Comparison of ENCODE assay signal across 8 mouse cellular contexts in genomic region chr4:117181863-117182758, GRCm38 (mm10). TPM values are rescaled to one million over a fixed set of nuclear protein-coding genes. Genes with fewer than 3 reads are reported as not detected.
DNase-seq lines count a peak whose midpoint lies in the region; ATAC-seq lines count a peak whose summit lies in the region.

Gene Kif2c (minus strand): TSS chr4:117182639.

- DNase-seq in c-Kit-negative CD71-positive TER-119-positive erythroid progenitor cells, embryonic 14.5 days (ENCODE audit: low read depth, low spot score) = peak; percentile 82
- peak; percentile 91 for DNase-seq in forebrain, embryonic 10.5 days (ENCODE audit: extremely low spot score, low spot score)
- DNase-seq in kidney, postnatal 36 days = peak; percentile 94 to 95
- peak; percentile 81 for DNase-seq in telencephalon, adult 2 months (ENCODE audit: low read depth, low spot score)

- ATAC-seq in CD4-positive, CD25-positive, alpha-beta regulatory T cell, adult 4 months = peak; percentile 100
- ATAC-seq in heart, embryonic 16.5 days (replicated peaks; ENCODE audit: extremely low read depth, insufficient read depth, low FRiP score) = peak; percentile 96
- ATAC-seq in liver, embryonic 15.5 days (ENCODE audit: insufficient read depth) = peak; percentile 98
- ATAC-seq in neural tube, embryonic 12.5 days (ENCODE audit: low FRiP score, low read depth) = peak; percentile 97

- H3K27me3 ChIP-seq in forebrain, embryonic 10.5 days (ENCODE audit: poor library complexity, severe bottlenecking) = no peaks in the 10 kb centered on the region
- no peaks in the 10 kb centered on the region for H3K27me3 ChIP-seq in heart, embryonic 16.5 days (ENCODE audit: control insufficient read depth, insufficient read depth, low read length)
- H3K27me3 ChIP-seq in liver, embryonic 15.5 days = no peaks in the 10 kb centered on the region
- H3K27me3 ChIP-seq in neural tube, embryonic 12.5 days (replicated peaks) = no peaks in the 10 kb centered on the region

- peak within 1 kb of the TSS; percentile 82 for H3K4me3 ChIP-seq in forebrain, embryonic 10.5 days
- peak within 1 kb of the TSS; percentile 84 for H3K4me3 ChIP-seq in heart, embryonic 16.5 days (ENCODE audit: low read length)
- H3K4me3 ChIP-seq in liver, embryonic 15.5 days (replicated peaks) = peak within 1 kb of the TSS; percentile 86
- H3K4me3 ChIP-seq in neural tube, embryonic 12.5 days = peak within 1 kb of the TSS; percentile 61

- no peaks in the 10 kb centered on the region; the same call in 1 of the 2 replicates for H3K9me3 ChIP-seq in forebrain, embryonic 10.5 days
- no peaks in the 10 kb centered on the region for H3K9me3 ChIP-seq in heart, embryonic 16.5 days (replicated peaks; ENCODE audit: control insufficient read depth, low read length)
- H3K9me3 ChIP-seq in liver, embryonic 15.5 days (replicated peaks) = no peaks in the 10 kb centered on the region
- no peaks in the 10 kb centered on the region for H3K9me3 ChIP-seq in neural tube, embryonic 12.5 days

- peak within 1 kb of the TSS; percentile 94 for H3K27ac ChIP-seq in forebrain, embryonic 10.5 days
- peak within 1 kb of the TSS; percentile 63 for H3K27ac ChIP-seq in heart, embryonic 16.5 days (ENCODE audit: low read length)
- peak within 1 kb of the TSS; percentile 87 for H3K27ac ChIP-seq in liver, embryonic 15.5 days (replicated peaks)
- H3K27ac ChIP-seq in neural tube, embryonic 12.5 days = no peak within 1 kb of the TSS

- H3K9ac ChIP-seq in heart, embryonic 16.5 days (ENCODE audit: low read length) = peak within 1 kb of the TSS; percentile 74
- peak within 1 kb of the TSS; percentile 75 for H3K9ac ChIP-seq in liver, embryonic 15.5 days
- H3K9ac ChIP-seq in neural tube, embryonic 12.5 days = peak within 1 kb of the TSS; percentile 60

- H3K36me3 ChIP-seq in forebrain, embryonic 10.5 days (replicated peaks) = peaks cover 33% of the 10 kb centered on the region
- H3K36me3 ChIP-seq in heart, embryonic 16.5 days (ENCODE audit: control insufficient read depth, insufficient read depth) = peaks cover 23% of the 10 kb centered on the region
- peaks cover 35% of the 10 kb centered on the region for H3K36me3 ChIP-seq in liver, embryonic 15.5 days (replicated peaks)
- peaks cover 20% of the 10 kb centered on the region for H3K36me3 ChIP-seq in neural tube, embryonic 12.5 days

- H3K4me1 ChIP-seq in forebrain, embryonic 10.5 days = peaks cover 25% of the 10 kb centered on the region
- peaks cover 6% of the 10 kb centered on the region for H3K4me1 ChIP-seq in heart, embryonic 16.5 days (ENCODE audit: control insufficient read depth, insufficient read depth, low read length)
- H3K4me1 ChIP-seq in liver, embryonic 15.5 days (replicated peaks) = peaks cover 20% of the 10 kb centered on the region
- peaks cover 13% of the 10 kb centered on the region for H3K4me1 ChIP-seq in neural tube, embryonic 12.5 days

- H3K4me2 ChIP-seq in heart, embryonic 16.5 days (ENCODE audit: low read depth, low read length) = peak within 1 kb of the TSS; percentile 92
- H3K4me2 ChIP-seq in liver, embryonic 15.5 days = peak within 1 kb of the TSS; percentile 78
- peak within 1 kb of the TSS; percentile 78 for H3K4me2 ChIP-seq in neural tube, embryonic 12.5 days (replicated peaks)

- WGBS in forebrain, embryonic 10.5 days = 2% methylated on average over 42 of the region's 42 CpGs
- WGBS in heart, embryonic 16.5 days = under 1% methylated on average over 42 of the region's 42 CpGs
- 1% methylated on average over 42 of the region's 42 CpGs for WGBS in liver, embryonic 15.5 days (ENCODE audit: insufficient replicate concordance)
- 2% methylated on average over 42 of the region's 42 CpGs for WGBS in neural tube, embryonic 12.5 days

RNA-seq across cellular contexts. Expression of gene Kif2c, which starts in this region (rescaled TPM):
- polyA plus RNA-seq in CD4-positive, CD25-positive, alpha-beta regulatory T cell, adult 4 months (2017; shearing (Covaris generic)) = 1 to 10 TPM; 2.8 to 8.7 TPM
- 117 and 119 TPM in 2 replicates for polyA plus RNA-seq in forebrain, embryonic 10.5 days (2016; fragmentation: Nextera tagmentation; extraction: Ambion mirVana)
- 36.5 and 39.9 TPM in 2 replicates for polyA plus RNA-seq in heart, embryonic 16.5 days (2015; fragmentation: Nextera tagmentation; extraction: Ambion mirVana)
- polyA plus RNA-seq in liver, embryonic 15.5 days (2015; fragmentation: Nextera tagmentation; extraction: Ambion mirVana) = 27.5 and 29.8 TPM in 2 replicates
- 54.6 and 57.6 TPM in 2 replicates for polyA plus RNA-seq in neural tube, embryonic 12.5 days (2016; fragmentation: Nextera tagmentation; extraction: Ambion mirVana)
